Mouse (Mus musculus): ENCODE data around the gene Itga1. TPM values are rescaled to one million over a fixed set of nuclear protein-coding genes. Genes with fewer than 3 reads are reported as not detected.

The Itga1 gene
- polyA plus RNA-seq, 1 experiment from 2014 or later: 4.8 TPM

DNA sequence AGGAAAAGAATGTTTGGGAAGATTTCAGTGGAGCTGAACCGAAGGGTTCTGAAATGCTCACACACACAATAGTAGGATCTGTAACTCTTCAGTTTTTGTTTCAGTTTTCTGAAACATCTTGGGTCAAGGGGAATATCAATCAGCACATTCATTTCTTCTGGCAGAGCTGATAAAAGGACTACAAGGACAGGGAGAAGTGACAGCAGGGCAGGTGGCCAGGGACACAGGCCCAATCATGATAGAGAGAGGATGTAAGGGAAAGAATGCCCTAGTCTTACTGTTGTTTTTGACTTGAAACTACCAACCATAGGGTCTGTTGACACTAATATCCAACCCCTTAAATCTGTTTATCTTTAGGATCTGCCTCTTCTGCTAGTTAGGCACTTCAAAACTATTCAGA, 22.8 kb upstream of the Itga1 start:
- no peak for ATAC-seq (ENCODE audit: low FRiP score)
- no peaks in the 10 kb centered on the region for H3K9me3 ChIP-seq
- no peak overlapping the region for H3K4me3 ChIP-seq (replicated peaks)
- no peak overlapping the region for H3K9ac ChIP-seq
- H3K36me3 ChIP-seq (replicated peaks): no peaks in the 10 kb centered on the region
- no peak overlapping the region for H3K27ac ChIP-seq
- 79% methylated on average over 1 of the region's 1 CpGs for WGBS
- no peak overlapping the region for H3K4me2 ChIP-seq
- H3K27me3 ChIP-seq: no peaks in the 10 kb centered on the region
- H3K4me1 ChIP-seq: no peaks in the 10 kb centered on the region

DNA sequence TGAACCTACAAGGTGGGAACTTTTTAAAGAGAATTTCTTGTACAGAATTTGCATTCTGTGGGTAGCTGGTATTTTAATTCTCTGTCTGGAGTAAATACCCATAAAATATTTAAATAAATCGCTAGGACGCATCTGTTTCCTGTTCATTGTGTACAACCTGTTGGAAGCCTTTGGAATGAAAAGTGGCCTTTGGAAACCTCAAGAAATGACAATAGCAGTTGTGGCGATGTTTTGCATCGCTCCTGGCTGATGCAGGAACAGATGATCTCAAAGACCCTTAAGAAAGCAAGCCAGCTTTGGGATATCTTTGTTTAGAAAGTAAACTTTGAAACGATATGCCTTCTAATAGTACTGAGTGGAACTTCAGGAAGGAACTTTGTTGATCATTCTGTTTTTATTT, 17.0 kb upstream of the Itga1 start:
- ATAC-seq (ENCODE audit: low FRiP score): no peak
- Histone ChIP-seq H3K4me3 (replicated peaks) (no peak overlapping the region), H3K4me2 (no peak overlapping the region), H3K9ac (no peak overlapping the region), H3K27me3 (no peaks in the 10 kb centered on the region), H3K36me3 (replicated peaks) (no peaks in the 10 kb centered on the region), H3K4me1 (no peaks in the 10 kb centered on the region), H3K9me3 (no peaks in the 10 kb centered on the region), H3K27ac (no peak overlapping the region)
- 66% methylated on average over 5 of the region's 5 CpGs for WGBS

- WGBS: 90% methylated on average over 3 of the region's 3 CpGs
- Histone ChIP-seq H3K4me3 (replicated peaks) (no peak overlapping the region), H3K9me3 (no peaks in the 10 kb centered on the region), H3K27ac (no peak overlapping the region), H3K36me3 (replicated peaks) (no peaks in the 10 kb centered on the region), H3K4me1 (no peaks in the 10 kb centered on the region), H3K27me3 (no peaks in the 10 kb centered on the region), H3K9ac (no peak overlapping the region), H3K4me2 (no peak overlapping the region)
- ATAC-seq (ENCODE audit: low FRiP score): no peak
Measured at GRCm38 (mm10) chr13:115118195-115118594, 16.4 kb upstream of the Itga1 start.

GRCm38 (mm10) chr13:115116930-115117621, 15.3 kb upstream of the Itga1 start:
- no peak overlapping the region for H3K9ac ChIP-seq
- no peak for ATAC-seq (ENCODE audit: low FRiP score)
- WGBS: 82% methylated on average over 3 of the region's 3 CpGs
- no peak overlapping the region for H3K4me2 ChIP-seq
- H3K27ac ChIP-seq: no peak overlapping the region
- H3K9me3 ChIP-seq: no peaks in the 10 kb centered on the region
- no peaks in the 10 kb centered on the region for H3K27me3 ChIP-seq
- H3K36me3 ChIP-seq (replicated peaks): no peaks in the 10 kb centered on the region
- H3K4me3 ChIP-seq (replicated peaks): no peak overlapping the region
- H3K4me1 ChIP-seq: no peaks in the 10 kb centered on the region

DNA sequence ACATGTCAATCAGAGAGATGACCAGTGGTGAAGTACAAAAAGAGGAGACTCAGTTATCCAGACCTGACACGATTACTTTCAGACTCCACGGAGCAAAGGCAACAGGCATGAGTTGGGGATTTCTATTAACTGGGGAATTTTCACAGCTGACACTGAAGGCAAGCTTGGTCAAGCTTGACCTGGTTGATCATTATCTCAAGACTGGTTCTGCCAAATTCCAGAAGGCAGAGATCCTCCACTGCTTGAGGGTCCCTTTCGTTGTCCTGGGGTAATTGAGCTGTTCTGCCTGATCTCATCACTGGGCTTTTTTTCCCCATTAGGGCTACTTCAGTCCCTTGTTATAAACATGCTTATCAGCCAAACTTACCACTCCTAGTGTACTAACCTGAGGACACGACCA, 7.9 kb upstream of the Itga1 start:
- no peak overlapping the region for H3K27ac ChIP-seq
- no peak overlapping the region for H3K9ac ChIP-seq
- no peak for ATAC-seq (ENCODE audit: low FRiP score)
- no peak overlapping the region for H3K4me2 ChIP-seq
- no peaks in the 10 kb centered on the region for H3K36me3 ChIP-seq (replicated peaks)
- H3K27me3 ChIP-seq: no peaks in the 10 kb centered on the region
- H3K9me3 ChIP-seq: no peaks in the 10 kb centered on the region
- no peaks in the 10 kb centered on the region for H3K4me1 ChIP-seq
- no peak overlapping the region for H3K4me3 ChIP-seq (replicated peaks)
- WGBS: 85% methylated on average over 4 of the region's 4 CpGs

- Histone ChIP-seq H3K4me1 (no peaks in the 10 kb centered on the region), H3K27me3 (peaks cover 4% of the 10 kb centered on the region; the same call in 1 of the 2 replicates), H3K27ac (no peak overlapping the region), H3K4me3 (replicated peaks) (no peak overlapping the region), H3K9me3 (no peaks in the 10 kb centered on the region), H3K9ac (no peak overlapping the region), H3K4me2 (no peak overlapping the region), H3K36me3 (replicated peaks) (no peaks in the 10 kb centered on the region)
- ATAC-seq (ENCODE audit: low FRiP score): no peak
- WGBS: 93% methylated on average over 8 of the region's 8 CpGs
Measured at GRCm38 (mm10) chr13:115107436-115107835, 5.7 kb upstream of the Itga1 start.

DNA sequence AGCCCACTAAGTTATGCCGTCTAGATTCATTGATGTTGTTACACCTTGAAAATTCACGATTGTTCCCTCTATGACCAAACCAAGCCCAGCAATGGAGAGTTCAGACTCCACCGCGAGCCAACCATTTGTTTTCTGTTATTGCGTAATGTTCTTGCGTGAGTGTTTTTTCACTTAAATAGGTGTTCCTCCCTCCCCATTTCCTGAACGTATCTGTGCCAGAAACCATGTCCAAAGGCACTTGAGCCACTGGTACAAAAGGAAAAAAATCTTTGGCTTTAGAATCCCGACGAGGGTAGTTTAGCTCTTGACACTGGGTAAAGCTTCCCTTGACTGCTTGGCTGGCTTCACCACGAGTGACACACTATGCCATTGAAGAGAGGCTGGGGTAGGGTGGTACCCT, 4.4 kb upstream of the Itga1 start:
- no peak overlapping the region for H3K9ac ChIP-seq
- ATAC-seq (ENCODE audit: low FRiP score): no peak
- H3K36me3 ChIP-seq (replicated peaks): no peaks in the 10 kb centered on the region
- H3K9me3 ChIP-seq: no peaks in the 10 kb centered on the region
- 89% methylated on average over 10 of the region's 10 CpGs for WGBS
- no peak overlapping the region for H3K4me2 ChIP-seq
- peaks cover 7% of the 10 kb centered on the region for H3K27me3 ChIP-seq
- no peak overlapping the region for H3K27ac ChIP-seq
- H3K4me1 ChIP-seq: peaks cover 8% of the 10 kb centered on the region; the same call in 1 of the 2 replicates
- no peak overlapping the region for H3K4me3 ChIP-seq (replicated peaks)

- 88% methylated on average over 2 of the region's 2 CpGs for WGBS
- Histone ChIP-seq H3K4me3 (replicated peaks) (no peak overlapping the region), H3K4me2 (no peak overlapping the region), H3K36me3 (replicated peaks) (no peaks in the 10 kb centered on the region), H3K9me3 (no peaks in the 10 kb centered on the region), H3K27ac (no peak overlapping the region), H3K9ac (no peak overlapping the region), H3K4me1 (peaks cover 10% of the 10 kb centered on the region; the same call in 1 of the 2 replicates), H3K27me3 (peaks cover 22% of the 10 kb centered on the region)
- ATAC-seq (ENCODE audit: low FRiP score): no peak
Measured at GRCm38 (mm10) chr13:115102754-115103153, 990 bp upstream of the Itga1 start.

DNA sequence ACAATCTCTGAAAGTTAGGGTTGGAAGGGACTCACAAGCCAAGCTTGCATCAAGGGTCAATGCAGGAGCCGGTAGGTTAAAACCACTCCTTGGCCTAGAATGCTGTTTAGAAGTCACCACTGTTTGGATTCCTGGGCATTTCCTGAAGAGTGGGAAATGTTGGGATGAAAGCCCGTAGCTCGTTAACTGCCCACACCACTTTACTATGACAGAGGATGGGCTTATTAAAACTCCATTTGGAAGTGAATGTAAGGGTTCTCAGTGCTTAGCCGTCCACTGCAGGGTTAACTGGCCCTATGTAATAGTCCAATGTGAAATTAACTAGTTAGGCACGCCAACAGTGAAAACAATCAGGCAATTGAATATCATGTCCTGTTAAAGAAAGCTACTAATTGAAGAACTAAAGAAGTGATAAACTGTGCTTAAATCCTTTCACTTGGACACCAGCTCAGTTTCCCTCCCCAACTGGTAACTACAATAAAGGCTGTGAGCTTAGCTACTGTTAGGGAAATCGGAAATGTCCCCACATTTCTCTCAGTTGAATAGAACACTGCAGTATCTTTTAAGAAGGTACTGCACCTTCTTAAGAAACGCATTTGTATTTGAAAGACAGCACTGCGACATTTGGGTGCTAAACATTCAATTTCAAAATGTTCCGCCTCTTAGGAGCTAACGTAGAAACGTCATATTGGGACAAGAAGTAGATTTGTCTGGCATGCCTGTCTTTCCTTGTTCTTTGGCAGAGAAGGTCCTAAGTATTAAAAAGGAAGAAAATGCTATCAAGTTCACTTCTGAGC, 1.2 kb downstream of the Itga1 start:
- H3K4me2 ChIP-seq: peak overlapping the region; percentile 90
- H3K4me1 ChIP-seq: peaks cover 10% of the 10 kb centered on the region; the same call in 1 of the 2 replicates
- peak overlapping the region; percentile 50; the same call in 1 of the 2 replicates for H3K4me3 ChIP-seq (replicated peaks)
- no peak for ATAC-seq (ENCODE audit: low FRiP score)
- H3K27me3 ChIP-seq: peaks cover 22% of the 10 kb centered on the region
- no peaks in the 10 kb centered on the region for H3K36me3 ChIP-seq (replicated peaks)
- no peak overlapping the region for H3K27ac ChIP-seq
- WGBS: 19% methylated on average over 11 of the region's 11 CpGs
- no peak overlapping the region for H3K9ac ChIP-seq
- H3K9me3 ChIP-seq: no peaks in the 10 kb centered on the region

DNA sequence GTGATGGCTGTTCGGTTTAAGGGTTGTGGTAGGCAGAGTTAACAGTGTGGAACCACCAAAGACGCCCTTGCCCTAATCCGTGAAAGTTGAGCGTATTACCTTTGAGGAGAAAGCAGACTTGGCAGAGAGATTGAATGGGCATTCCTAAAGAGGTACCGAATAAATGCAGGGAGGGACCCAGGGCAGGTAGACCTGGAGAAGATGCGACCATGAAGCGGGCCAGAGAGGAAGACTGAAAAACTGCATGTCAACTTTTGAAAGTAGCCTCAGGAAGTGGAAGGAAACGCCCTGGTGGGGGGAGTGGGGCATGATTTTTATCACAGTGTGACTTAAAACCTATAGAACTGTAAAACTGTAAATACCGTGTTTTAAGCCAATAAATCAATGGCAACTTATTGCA, 2.4 kb downstream of the Itga1 start:
- no peak overlapping the region for H3K27ac ChIP-seq
- WGBS: 87% methylated on average over 9 of the region's 9 CpGs
- H3K36me3 ChIP-seq (replicated peaks): no peaks in the 10 kb centered on the region
- H3K9ac ChIP-seq: no peak overlapping the region
- H3K4me3 ChIP-seq (replicated peaks): no peak overlapping the region
- peaks cover 22% of the 10 kb centered on the region for H3K27me3 ChIP-seq
- ATAC-seq (ENCODE audit: low FRiP score): no peak
- H3K4me1 ChIP-seq: peaks cover 10% of the 10 kb centered on the region; the same call in 1 of the 2 replicates
- H3K9me3 ChIP-seq: no peaks in the 10 kb centered on the region
- no peak overlapping the region for H3K4me2 ChIP-seq

GRCm38 (mm10) chr13:115098227-115098626, 3.5 kb downstream of the Itga1 start:
- no peak for ATAC-seq (ENCODE audit: low FRiP score)
- no peaks in the 10 kb centered on the region for H3K9me3 ChIP-seq
- no peak overlapping the region for H3K4me2 ChIP-seq
- H3K36me3 ChIP-seq (replicated peaks): no peaks in the 10 kb centered on the region
- H3K9ac ChIP-seq: no peak overlapping the region
- H3K27me3 ChIP-seq: peaks cover 22% of the 10 kb centered on the region
- H3K4me3 ChIP-seq (replicated peaks): no peak overlapping the region
- no peak overlapping the region for H3K27ac ChIP-seq
- 85% methylated on average over 3 of the region's 3 CpGs for WGBS
- peaks cover 10% of the 10 kb centered on the region; the same call in 1 of the 2 replicates for H3K4me1 ChIP-seq

GRCm38 (mm10) chr13:115096965-115097364, 4.8 kb downstream of the Itga1 start:
- Histone ChIP-seq H3K27me3 (peaks cover 19% of the 10 kb centered on the region), H3K36me3 (replicated peaks) (no peaks in the 10 kb centered on the region), H3K9me3 (no peaks in the 10 kb centered on the region), H3K4me1 (peaks cover 6% of the 10 kb centered on the region; the same call in 1 of the 2 replicates), H3K27ac (no peak overlapping the region), H3K4me3 (replicated peaks) (no peak overlapping the region), H3K9ac (no peak overlapping the region), H3K4me2 (no peak overlapping the region)
- no peak for ATAC-seq (ENCODE audit: low FRiP score)
- WGBS: 48% methylated on average over 5 of the region's 5 CpGs
